Mouse (Mus musculus) liver, adult 2 months (tissue): ENCODE measurements around the gene Cyp2c39.

Experiments used
- CTCF ChIP-seq: fragments of 200-500 bp; IDR thresholded peaks from 2 replicates; pipeline ENCODE4 v1.5.1; 2011; ENCODE audit warnings: low read depth, low read length, control low read depth
- POLR2A ChIP-seq: fragments of 200-500 bp; IDR thresholded peaks from 2 replicates; pipeline ENCODE4 v1.6.1; 2011; ENCODE audit warnings: low read length, control low read depth; ENCODE audit not compliant: insufficient read depth; ENCODE audit errors: extremely low read depth

DNA sequence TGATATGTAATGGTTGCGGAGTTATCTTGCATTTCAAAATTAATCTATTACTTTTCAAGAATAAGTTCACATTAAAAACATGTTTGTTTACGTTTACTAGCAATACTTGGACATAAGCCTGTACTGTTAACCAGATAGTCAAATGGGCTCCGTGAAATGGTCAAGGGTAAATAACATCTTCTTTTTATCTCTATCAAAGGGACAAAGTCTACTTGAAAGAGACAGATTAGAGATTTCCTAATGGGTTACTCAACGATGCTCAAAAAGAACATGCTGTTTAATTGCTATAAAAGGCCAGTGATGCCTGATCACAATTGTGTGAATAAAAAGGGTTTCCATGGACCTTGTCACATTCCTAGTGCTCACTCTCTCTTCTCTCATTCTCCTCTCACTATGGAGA is at the start of gene Cyp2c39:
- TF ChIP-seq POLR2A (no peak), CTCF (no peak)
